Mouse (Mus musculus): ENCODE results near the gene Gemin5. TPM values are rescaled to one million over a fixed set of nuclear protein-coding genes. Genes with fewer than 3 reads are reported as not detected.

Gene Gemin5
- polyA plus RNA-seq, 2 experiments = 14.8 to 16.8 TPM

DNA sequence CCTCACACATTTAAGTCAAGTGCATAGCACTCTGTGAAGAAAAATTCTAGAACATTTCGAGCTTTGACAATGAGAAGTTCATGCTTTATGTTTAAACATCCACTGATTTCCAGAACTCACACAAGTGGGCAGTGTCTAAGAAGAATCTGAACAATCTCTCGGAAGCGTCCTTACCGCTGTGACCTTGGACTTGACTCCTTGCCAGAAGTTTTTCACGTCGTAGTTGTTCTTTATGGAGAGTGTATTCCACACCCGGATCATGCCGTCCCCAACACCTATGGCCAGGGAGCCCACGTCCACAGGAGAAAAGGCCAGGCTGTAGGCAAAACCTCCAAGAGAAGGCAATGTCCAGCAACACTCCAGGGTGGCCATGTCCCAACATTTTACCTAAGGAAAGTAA is 12.9 kb downstream of the Gemin5 start:
- peaks cover 87% of the 10 kb centered on the region for H3K36me3 ChIP-seq (ENCODE audit: control insufficient read depth, insufficient read depth, low read length)
- WGBS = 91% methylated on average over 9 of the region's 9 CpGs
- no peak overlapping the region for H3K4me3 ChIP-seq (replicated peaks; ENCODE audit: low read length)
- no peaks in the 10 kb centered on the region for H3K4me1 ChIP-seq (ENCODE audit: control insufficient read depth, insufficient read depth, low read length)
- ATAC-seq (ENCODE audit: low FRiP score, low read depth) (no peak), DNase-seq (ENCODE audit: low spot score) (no peak)
- no peak overlapping the region for H3K4me2 ChIP-seq (replicated peaks; ENCODE audit: low read depth, low read length, severe bottlenecking)
- H3K27ac ChIP-seq (replicated peaks; ENCODE audit: low read depth, low read length) = no peak overlapping the region
- no peaks in the 10 kb centered on the region for H3K27me3 ChIP-seq (ENCODE audit: control insufficient read depth, insufficient read depth, low read length)
- no peak for TF ChIP-seq POLR2A (IDR thresholded peaks at IDR 0.05; ENCODE audit: borderline replicate concordance, extremely low read depth, insufficient read depth, insufficient read length)
- H3K9ac ChIP-seq (ENCODE audit: low read depth, low read length, severe bottlenecking) = no peak overlapping the region
- H3K9me3 ChIP-seq (ENCODE audit: control insufficient read depth, low read length) = no peaks in the 10 kb centered on the region

DNA sequence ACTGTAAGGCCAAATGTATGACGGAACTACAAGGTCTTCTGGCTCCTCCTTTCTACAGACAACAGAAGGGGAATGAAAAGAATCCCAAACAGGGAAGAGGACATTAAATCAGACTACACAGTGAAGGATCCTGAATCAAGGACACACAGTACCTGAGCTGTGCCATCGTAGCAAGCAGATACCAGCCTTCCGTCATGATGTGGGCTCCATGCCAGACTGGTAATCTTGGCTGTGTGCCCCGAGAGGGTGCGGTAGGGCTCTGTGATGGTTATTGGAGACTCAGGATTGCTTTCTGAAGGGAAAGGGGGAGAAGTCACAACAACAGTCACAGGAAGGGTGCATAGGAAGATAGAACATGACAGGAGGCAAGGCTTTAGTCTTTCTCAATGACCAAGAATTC is 22.1 kb downstream of the Gemin5 start:
- peaks cover 84% of the 10 kb centered on the region for H3K36me3 ChIP-seq (ENCODE audit: control insufficient read depth, insufficient read depth, low read length)
- no peak overlapping the region for H3K4me2 ChIP-seq (replicated peaks; ENCODE audit: low read depth, low read length, severe bottlenecking)
- H3K27ac ChIP-seq (replicated peaks; ENCODE audit: low read depth, low read length) = no peak overlapping the region
- DNase-seq (ENCODE audit: low spot score) = no peak
- no peak overlapping the region for H3K4me3 ChIP-seq (replicated peaks; ENCODE audit: low read length)
- H3K27me3 ChIP-seq (ENCODE audit: control insufficient read depth, insufficient read depth, low read length) = no peaks in the 10 kb centered on the region
- TF ChIP-seq POLR2A (IDR thresholded peaks at IDR 0.05; ENCODE audit: borderline replicate concordance, extremely low read depth, insufficient read depth, insufficient read length) = no peak
- no peaks in the 10 kb centered on the region for H3K9me3 ChIP-seq (ENCODE audit: control insufficient read depth, low read length)
- no peak for ATAC-seq (ENCODE audit: low FRiP score, low read depth)
- H3K9ac ChIP-seq (ENCODE audit: low read depth, low read length, severe bottlenecking) = no peak overlapping the region
- H3K4me1 ChIP-seq (ENCODE audit: control insufficient read depth, insufficient read depth, low read length) = no peaks in the 10 kb centered on the region
- 94% methylated on average over 5 of the region's 5 CpGs for WGBS

DNA sequence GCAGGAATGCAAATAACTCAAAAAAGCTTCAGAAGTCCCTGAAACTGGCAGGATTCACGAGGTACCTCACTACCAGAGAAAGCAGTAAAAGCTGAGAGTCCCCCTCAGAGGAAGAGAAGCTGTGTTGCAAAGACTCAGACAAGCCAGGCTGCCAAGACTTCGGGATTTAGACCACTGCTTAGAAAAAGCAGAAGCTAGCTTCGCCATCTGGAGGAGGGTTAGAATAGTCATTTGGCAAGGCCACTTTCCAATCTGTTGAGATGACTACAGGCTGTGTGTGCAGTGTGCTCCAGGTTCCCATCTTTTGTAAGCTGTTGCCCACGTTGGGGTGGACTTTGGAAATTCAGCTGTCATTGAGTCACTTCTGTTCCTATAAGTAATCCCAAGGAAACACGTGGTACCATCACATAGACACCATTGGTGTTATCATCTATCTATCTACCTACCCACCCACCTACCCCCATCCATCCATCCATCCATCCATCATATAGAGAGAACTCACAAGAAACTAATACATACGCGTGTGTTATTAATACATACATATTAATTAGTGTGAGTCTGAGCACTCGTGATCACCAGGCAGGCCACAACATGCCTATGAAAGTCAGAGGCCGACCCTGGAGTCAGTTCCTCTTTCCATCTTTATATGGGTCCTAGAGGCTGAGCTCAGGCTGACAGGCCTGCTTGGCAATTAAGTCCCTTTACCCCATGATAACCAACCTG is 24.5 kb downstream of the Gemin5 start:
- Histone ChIP-seq H3K36me3 (ENCODE audit: control insufficient read depth, insufficient read depth, low read length) (peaks cover 89% of the 10 kb centered on the region), H3K9ac (ENCODE audit: low read depth, low read length, severe bottlenecking) (no peak overlapping the region), H3K27ac (replicated peaks; ENCODE audit: low read depth, low read length) (no peak overlapping the region), H3K9me3 (ENCODE audit: control insufficient read depth, low read length) (no peaks in the 10 kb centered on the region), H3K27me3 (ENCODE audit: control insufficient read depth, insufficient read depth, low read length) (no peaks in the 10 kb centered on the region), H3K4me1 (ENCODE audit: control insufficient read depth, insufficient read depth, low read length) (no peaks in the 10 kb centered on the region), H3K4me2 (replicated peaks; ENCODE audit: low read depth, low read length, severe bottlenecking) (no peak overlapping the region), H3K4me3 (replicated peaks; ENCODE audit: low read length) (no peak overlapping the region)
- TF ChIP-seq POLR2A (IDR thresholded peaks at IDR 0.05; ENCODE audit: borderline replicate concordance, extremely low read depth, insufficient read depth, insufficient read length) = no peak
- DNase-seq (ENCODE audit: low spot score) (no peak), ATAC-seq (ENCODE audit: low FRiP score, low read depth) (no peak)
- WGBS = 89% methylated on average over 9 of the region's 9 CpGs

DNA sequence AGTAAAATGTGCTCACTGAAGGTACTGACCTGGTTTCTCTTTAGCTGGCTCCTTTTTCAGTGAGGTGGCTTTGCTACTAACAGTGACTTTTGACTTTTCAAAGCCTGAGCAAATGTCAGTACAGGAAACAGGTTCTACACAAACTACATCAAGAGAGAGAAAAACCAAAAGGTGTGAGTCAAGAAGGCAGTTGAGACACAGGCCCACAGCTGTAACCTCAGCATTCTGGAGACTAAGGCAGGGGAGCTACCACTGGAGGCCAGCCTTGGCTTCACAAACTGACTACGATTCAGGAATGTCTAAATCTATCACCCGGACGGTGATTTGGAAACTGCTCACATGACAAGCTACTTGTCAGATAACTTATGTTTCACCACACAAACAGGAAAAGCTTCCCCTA is 28.9 kb downstream of the Gemin5 start:
- no peak overlapping the region for H3K27ac ChIP-seq (replicated peaks; ENCODE audit: low read depth, low read length)
- no peaks in the 10 kb centered on the region for H3K27me3 ChIP-seq (ENCODE audit: control insufficient read depth, insufficient read depth, low read length)
- no peak for DNase-seq (ENCODE audit: low spot score)
- ATAC-seq (ENCODE audit: low FRiP score, low read depth) = no peak
- H3K36me3 ChIP-seq (ENCODE audit: control insufficient read depth, insufficient read depth, low read length) = peaks cover 87% of the 10 kb centered on the region
- H3K9me3 ChIP-seq (ENCODE audit: control insufficient read depth, low read length) = no peaks in the 10 kb centered on the region
- no peak overlapping the region for H3K4me3 ChIP-seq (replicated peaks; ENCODE audit: low read length)
- H3K4me1 ChIP-seq (ENCODE audit: control insufficient read depth, insufficient read depth, low read length) = no peaks in the 10 kb centered on the region
- WGBS = 91% methylated on average over 3 of the region's 3 CpGs
- H3K4me2 ChIP-seq (replicated peaks; ENCODE audit: low read depth, low read length, severe bottlenecking) = no peak overlapping the region
- no peak overlapping the region for H3K9ac ChIP-seq (ENCODE audit: low read depth, low read length, severe bottlenecking)
- TF ChIP-seq POLR2A (IDR thresholded peaks at IDR 0.05; ENCODE audit: borderline replicate concordance, extremely low read depth, insufficient read depth, insufficient read length) = no peak

DNA sequence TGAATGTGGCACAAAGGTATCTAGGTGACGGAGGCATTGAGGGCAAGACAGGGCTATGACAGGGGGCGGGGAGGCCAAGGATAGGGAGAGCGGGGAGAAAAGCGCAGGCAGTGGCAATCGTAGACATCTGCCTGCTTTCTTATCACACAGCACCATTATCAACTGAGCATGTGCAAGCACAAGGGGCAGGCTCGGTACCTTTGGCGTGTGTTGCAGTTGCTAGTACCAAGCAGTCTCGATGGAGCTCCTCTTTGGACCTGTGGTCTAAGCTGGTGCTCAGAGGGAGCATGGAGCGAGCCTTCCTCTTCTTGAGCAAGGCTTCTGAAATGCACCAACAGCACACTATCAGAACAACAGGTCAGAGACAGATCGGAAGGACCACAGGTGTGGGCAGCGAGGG is 29.5 kb downstream of the Gemin5 start:
- Histone ChIP-seq H3K9ac (ENCODE audit: low read depth, low read length, severe bottlenecking) (no peak overlapping the region), H3K4me1 (ENCODE audit: control insufficient read depth, insufficient read depth, low read length) (no peaks in the 10 kb centered on the region), H3K36me3 (ENCODE audit: control insufficient read depth, insufficient read depth, low read length) (peaks cover 87% of the 10 kb centered on the region), H3K27me3 (ENCODE audit: control insufficient read depth, insufficient read depth, low read length) (no peaks in the 10 kb centered on the region), H3K27ac (replicated peaks; ENCODE audit: low read depth, low read length) (no peak overlapping the region), H3K4me3 (replicated peaks; ENCODE audit: low read length) (no peak overlapping the region), H3K4me2 (replicated peaks; ENCODE audit: low read depth, low read length, severe bottlenecking) (no peak overlapping the region), H3K9me3 (ENCODE audit: control insufficient read depth, low read length) (no peaks in the 10 kb centered on the region)
- TF ChIP-seq POLR2A (IDR thresholded peaks at IDR 0.05; ENCODE audit: borderline replicate concordance, extremely low read depth, insufficient read depth, insufficient read length) = no peak
- DNase-seq (ENCODE audit: low spot score) (no peak), ATAC-seq (ENCODE audit: low FRiP score, low read depth) (no peak)
- WGBS = 91% methylated on average over 11 of the region's 11 CpGs

Data from limb, embryonic 14.5 days (tissue).